Mouse (Mus musculus): ENCODE data around the gene Dcps.

- TF ChIP-seq GATA1 (IDR thresholded peaks at IDR 0.05; ENCODE audit: borderline replicate concordance, low read length): no peak
- no peak for TF ChIP-seq FLI1 (IDR thresholded peaks at IDR 0.05; ENCODE audit: low read length)
These were observed 59.2 kb downstream of the Dcps start for GRCm38 (mm10) chr9:35116391-35117381.

All from megakaryocyte, embryonic 14.5 days (primary cell).